Mouse (Mus musculus): ENCODE measurements at regions not wholly inside any gene's neighbourhood (a gene's known extent, or its start where the extent isn't known, plus 50 kb on each side); places are given as distances from the start of the nearest gene placed in this dataset. TPM values are rescaled to one million over a fixed set of nuclear protein-coding genes. Genes with fewer than 3 reads are reported as not detected.

Small RNA genes in the stretch of these regions (microRNA-seq; reads per million reads assigned to microRNA genes)
- not detected for gene Gm44319
